Mouse (Mus musculus): ENCODE results near the gene C130032M10Rik. TPM values are rescaled to one million over a fixed set of nuclear protein-coding genes. Genes with fewer than 3 reads are reported as not detected.

C130032M10Rik gene
- total RNA-seq, 2 experiments from 2014 or later: not detected

GRCm38 (mm10) chr9:114544754-114545393 is 29.4 kb downstream of the C130032M10Rik start:
- no peak for ATAC-seq (replicated peaks; ENCODE audit: low FRiP score, poor library complexity, severe bottlenecking)

GRCm38 (mm10) chr9:114546765-114547164 is 31.3 kb downstream of the C130032M10Rik start:
- ATAC-seq (replicated peaks; ENCODE audit: low FRiP score, poor library complexity, severe bottlenecking): no peak

- no peak for ATAC-seq (replicated peaks; ENCODE audit: low FRiP score, poor library complexity, severe bottlenecking)
Measured at GRCm38 (mm10) chr9:114547643-114548077, 32.2 kb downstream of the C130032M10Rik start.

DNA sequence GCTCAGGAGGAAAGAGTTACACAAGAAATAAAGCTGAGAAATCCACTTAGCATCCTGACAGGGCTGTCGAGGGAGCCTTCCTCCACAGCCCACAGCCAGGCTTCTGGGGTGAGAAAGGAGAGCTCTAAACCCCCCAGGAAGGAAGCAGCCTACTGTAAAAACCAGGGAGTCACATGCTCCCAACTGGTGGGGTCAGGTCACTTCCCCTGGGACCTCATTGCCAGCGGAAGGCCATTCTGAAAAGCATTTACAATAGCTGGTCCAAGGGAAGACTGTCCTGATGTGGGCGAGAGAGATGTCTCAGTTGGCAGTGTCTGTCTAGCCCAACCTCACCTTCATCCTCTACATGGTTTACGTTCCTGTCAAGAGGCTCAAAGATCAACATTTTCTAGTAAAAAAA is 33.0 kb downstream of the C130032M10Rik start:
- no peak for ATAC-seq (replicated peaks; ENCODE audit: low FRiP score, poor library complexity, severe bottlenecking)

- ATAC-seq (replicated peaks; ENCODE audit: low FRiP score, poor library complexity, severe bottlenecking): no peak
Measured at GRCm38 (mm10) chr9:114549117-114549516, 33.6 kb downstream of the C130032M10Rik start.

- ATAC-seq (replicated peaks; ENCODE audit: low FRiP score, poor library complexity, severe bottlenecking): no peak
Measured at GRCm38 (mm10) chr9:114550033-114550432, 34.5 kb downstream of the C130032M10Rik start.

DNA sequence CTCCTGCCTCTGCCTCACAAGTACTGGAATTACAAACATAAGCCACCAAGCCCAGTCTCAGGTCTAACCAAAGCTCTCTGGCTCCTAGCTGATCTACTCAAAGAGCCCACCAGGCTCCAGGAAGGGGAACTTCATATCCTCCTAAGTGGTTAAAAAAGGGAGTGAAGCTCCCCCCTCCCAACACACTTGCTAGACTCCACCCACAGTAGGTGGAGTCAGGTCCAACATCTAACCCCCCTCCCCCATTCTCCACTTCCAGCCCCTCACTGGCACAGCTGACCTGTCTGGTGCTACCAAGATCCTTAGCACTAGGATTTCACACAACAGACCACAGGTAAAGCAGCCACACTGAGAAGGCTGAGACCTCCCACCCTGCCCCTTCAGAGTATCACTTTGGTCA is 38.3 kb downstream of the C130032M10Rik start:
- no peak for ATAC-seq (replicated peaks; ENCODE audit: low FRiP score, poor library complexity, severe bottlenecking)

DNA sequence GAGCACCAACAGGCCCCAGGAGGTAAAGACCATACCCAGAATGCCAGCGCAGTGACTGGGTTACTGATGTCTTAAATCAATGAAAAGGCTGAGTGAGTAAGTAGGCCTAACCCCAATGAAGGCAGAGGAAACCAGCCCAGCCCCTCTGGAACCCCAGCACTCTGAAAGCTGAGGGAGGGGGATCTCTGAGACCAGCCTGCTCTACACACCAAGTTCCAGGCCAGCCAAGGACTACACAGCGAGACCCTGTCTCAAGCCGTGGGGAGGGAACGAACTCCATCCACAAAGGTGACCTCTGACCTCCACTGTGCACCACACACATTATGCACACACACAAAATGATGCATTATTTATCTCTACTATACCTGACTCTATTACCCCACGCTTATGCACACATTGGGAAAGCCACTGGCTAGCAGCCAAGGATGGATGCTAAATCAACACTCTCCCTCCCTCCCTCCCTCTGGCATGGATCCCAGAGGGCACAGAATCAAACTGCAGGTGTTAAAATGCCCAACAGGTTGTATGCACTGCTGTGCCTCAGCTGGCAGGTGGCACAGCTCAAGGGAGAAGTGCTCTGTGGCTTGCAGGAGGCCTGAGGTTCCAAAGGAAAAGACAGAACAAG is 39.0 kb downstream of the C130032M10Rik start:
- ATAC-seq (replicated peaks; ENCODE audit: low FRiP score, poor library complexity, severe bottlenecking): no peak

DNA sequence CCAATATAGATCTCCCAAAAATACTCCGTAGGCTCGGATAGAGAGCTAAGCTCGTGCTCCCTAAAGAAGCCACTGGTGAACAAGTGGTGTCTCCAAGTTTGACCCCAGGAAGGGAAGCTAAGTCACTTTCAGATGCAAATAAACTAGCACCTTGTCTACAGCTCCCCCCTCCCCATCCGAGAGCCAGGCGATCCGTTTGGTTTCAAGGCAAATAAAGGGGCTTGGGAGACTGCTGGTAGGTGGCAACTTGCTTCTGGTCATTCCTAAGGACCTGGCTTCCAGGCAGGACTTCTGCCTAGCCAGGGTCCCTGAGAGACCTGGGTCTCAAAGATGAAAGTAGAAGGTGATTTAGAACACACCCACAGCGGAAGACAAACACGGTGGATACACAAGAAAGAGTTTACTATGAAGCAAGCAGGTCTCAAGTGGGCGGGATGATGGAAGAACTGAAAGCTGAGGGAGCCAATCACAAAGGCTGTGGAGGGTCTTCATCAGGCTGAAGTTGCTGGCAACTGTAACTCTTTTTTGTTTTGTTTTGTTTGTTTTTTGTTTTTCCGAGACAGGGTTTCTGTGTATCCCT is 40.9 kb downstream of the C130032M10Rik start:
- ATAC-seq (replicated peaks; ENCODE audit: low FRiP score, poor library complexity, severe bottlenecking): no peak

GRCm38 (mm10) chr9:114557086-114557485 is 41.6 kb downstream of the C130032M10Rik start:
- ATAC-seq (replicated peaks; ENCODE audit: low FRiP score, poor library complexity, severe bottlenecking): no peak

DNA sequence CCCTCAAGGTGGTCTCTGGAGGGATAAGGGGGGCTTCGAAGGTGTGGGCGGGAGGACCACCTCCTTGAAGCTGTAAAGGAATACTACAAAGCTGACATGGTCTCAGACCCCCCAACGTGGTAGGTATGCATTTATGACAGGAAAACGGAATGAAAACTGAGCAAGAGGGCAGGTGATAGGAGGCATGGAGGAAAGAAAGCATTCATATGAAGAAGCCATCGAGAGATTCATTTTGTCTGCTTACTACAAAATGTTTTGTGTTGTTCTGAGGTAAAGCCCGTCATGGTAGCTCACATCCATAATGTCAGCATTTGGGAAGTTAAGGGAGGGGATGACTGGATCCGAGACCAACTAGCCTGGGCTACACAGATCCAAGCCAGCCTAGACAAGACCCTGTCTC is 44.6 kb downstream of the C130032M10Rik start:
- ATAC-seq (replicated peaks; ENCODE audit: low FRiP score, poor library complexity, severe bottlenecking): no peak

- ATAC-seq (replicated peaks; ENCODE audit: low FRiP score, poor library complexity, severe bottlenecking): no peak
Measured at GRCm38 (mm10) chr9:114560771-114561670, 45.5 kb downstream of the C130032M10Rik start.

DNA sequence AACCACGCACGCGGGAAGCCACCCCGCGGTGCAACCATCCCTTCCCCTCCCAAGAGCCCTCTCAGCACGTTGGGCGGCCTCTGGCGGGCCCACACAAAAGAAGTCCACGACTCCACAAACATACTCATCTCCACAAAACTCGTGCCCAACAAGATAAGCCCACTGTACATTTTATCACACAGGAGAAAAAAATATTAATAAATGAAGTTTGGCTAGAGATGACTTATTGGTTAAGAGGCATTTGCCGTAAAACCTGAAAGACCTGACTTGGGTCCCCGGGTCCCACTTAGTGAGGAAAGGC is 46.1 kb downstream of the C130032M10Rik start:
- no peak for ATAC-seq (replicated peaks; ENCODE audit: low FRiP score, poor library complexity, severe bottlenecking)

GRCm38 (mm10) chr9:114562031-114562918 is 46.8 kb downstream of the C130032M10Rik start:
- ATAC-seq (replicated peaks; ENCODE audit: low FRiP score, poor library complexity, severe bottlenecking): no peak

DNA sequence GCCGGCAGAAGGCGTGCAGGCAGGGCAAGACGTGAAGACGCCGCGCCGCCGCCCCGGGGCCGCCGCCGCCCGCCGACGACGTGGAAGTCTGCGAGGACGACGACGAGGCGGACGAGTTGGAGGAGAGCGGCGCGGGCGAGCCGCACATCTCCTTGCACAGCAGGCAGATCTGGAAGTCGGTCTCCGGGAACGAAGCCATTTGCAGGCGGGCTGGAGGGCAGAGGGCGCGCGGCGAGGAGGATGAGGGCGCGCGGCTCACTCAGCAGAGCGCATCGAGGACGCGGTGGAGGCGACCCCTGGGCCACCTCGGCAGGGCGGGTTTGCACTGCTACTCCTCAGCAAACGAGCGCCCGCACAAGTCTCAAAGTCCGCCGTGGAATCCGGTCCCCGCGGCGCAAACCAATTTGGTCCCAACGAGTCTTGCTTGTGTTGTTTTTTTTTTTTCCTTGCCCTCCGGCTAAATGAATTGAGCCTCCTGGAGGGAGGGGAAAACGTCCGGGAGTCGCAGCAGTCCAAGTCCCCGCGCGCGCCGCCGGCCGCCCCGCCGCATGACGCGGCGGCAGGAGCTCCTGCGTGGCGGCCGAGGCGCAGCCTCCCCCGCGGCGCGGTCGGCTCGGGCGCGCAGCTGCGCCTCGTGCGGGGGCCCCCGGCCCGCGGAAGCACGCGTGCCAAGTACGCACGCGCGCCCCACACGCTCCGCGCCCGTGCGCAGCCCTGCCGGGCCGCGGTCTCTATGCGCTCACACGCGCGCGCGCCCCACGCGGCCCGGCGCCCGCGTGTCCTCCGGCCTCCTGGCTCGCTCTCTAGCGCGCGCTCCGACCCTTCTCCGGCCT is 47.6 kb downstream of the C130032M10Rik start:
- ATAC-seq (replicated peaks; ENCODE audit: low FRiP score, poor library complexity, severe bottlenecking): no peak

DNA sequence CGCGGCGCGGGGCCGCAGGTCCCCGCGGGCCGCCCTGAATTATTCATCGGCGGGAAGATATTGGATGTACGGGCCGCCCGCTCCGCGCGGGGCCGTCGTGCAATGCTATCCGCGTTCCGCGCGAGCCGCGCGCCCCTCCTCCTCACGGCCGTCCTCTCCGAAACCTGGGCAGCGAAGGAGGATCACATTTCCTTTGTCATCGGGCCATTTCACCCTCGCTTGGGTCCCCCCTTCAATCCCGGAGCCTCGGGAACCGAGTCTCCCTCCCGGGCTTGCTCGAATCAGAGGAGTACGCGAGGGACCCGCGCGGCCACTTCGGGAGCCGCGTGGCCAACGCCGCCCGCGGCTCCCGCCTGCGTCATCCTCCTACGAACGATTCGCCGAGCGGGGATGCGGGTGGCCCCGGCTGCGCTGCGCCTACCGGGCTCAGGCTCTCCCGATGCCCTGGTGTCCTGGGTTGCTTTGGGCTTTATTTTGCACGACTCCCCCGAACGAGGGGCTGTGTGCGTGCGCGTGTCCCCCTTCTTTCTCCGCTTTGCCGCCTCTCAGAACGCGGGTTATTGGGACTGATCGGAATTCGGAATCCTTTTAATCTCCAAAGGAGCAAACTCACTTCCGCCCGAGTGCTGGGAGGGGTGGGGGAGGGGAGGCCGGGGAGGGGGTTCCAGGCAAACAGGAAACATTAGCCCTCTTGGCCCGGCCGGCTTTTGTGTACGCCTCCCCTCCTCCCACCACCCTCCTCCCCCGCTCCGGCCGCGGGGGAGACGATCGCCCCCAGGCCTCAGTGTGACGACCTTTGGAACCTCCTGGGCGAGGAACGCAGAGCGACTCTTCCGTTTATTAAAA is 48.5 kb downstream of the C130032M10Rik start, which contains the start of gene Trim71:
Trim71 (minus strand) TSS at position 609 of the 846 bp plus-strand sequence.
- no peak for ATAC-seq (replicated peaks; ENCODE audit: low FRiP score, poor library complexity, severe bottlenecking)

DNA sequence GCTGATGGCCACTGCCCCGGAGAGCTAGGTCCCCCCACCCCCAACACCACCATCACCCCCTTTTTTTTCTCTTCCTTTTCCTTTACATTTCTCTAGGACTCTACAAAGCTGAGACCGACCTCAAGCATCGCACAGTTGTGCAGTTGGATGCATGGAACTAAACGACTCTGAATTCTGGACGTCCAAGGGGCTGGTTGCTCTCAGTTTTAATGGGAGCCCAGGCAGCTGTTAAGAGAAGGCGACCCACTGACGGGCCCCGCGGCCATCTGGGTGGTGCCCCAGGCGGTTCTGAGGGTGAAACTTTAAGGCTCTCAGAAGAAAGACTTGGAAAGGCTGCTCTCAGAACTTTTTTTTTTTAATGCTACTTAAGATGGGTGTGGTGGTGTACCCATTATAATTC is 49.2 kb downstream of the C130032M10Rik start:
- no peak for ATAC-seq (replicated peaks; ENCODE audit: low FRiP score, poor library complexity, severe bottlenecking)

Data from erythroid progenitor cell, adult 5-6 weeks (primary cell).